Mouse (Mus musculus) megakaryocyte-erythroid progenitor cell, adult 5-6 weeks (primary cell): ENCODE data around the gene Srsf2. TPM values are rescaled to one million over a fixed set of nuclear protein-coding genes. Genes with fewer than 3 reads are reported as not detected.
A peak's percentile ranks its signal among the peaks of the same experiment; 100 is the strongest.
"Not testable (repeated sequence)": the region's sequence is repeated elsewhere in the genome, so short reads cannot be mapped to it uniquely, and the experiment has no call there.

Experiments used
- ATAC-seq: replicated peaks from 2 replicates; pipeline ENCODE4 v1.8.0; 2016; ENCODE audit warnings: mild to moderate bottlenecking, inconsistent platforms; ENCODE audit not compliant: severe bottlenecking, poor library complexity, low FRiP score, low TSS enrichment
- total RNA-seq, 2 experiments: library from RNA; stranded (forward) in 1 of 2; stranded (reverse) in 1 of 2; fragments of 200-1000, 215-1000 nt in 1 of 2; fragments of >200 nt in 1 of 2; fragmentation: Nextera tagmentation in 1 of 2; gene quantifications; 2 replicates each; pipeline ENCODE4 v1.2.3; 2014 to 2017

Srsf2 gene
- total RNA-seq, 2 experiments from 2014 or later = 646 to 930 TPM

GRCm38 (mm10) chr11:116857183-116857850 is 4.4 kb upstream of the Srsf2 start:
- ATAC-seq = no peak

- no peak for ATAC-seq
Measured at GRCm38 (mm10) chr11:116854279-116854678, 1.4 kb upstream of the Srsf2 start.

GRCm38 (mm10) chr11:116853512-116853928 is 626 bp upstream of the Srsf2 start:
- peak; percentile 81 for ATAC-seq

- no peak for ATAC-seq
Measured at GRCm38 (mm10) chr11:116852291-116852890, 503 bp downstream of the Srsf2 start, which contains the start of gene Mfsd11. TSS of gene Mfsd11 (plus strand) at chr11:116852440.

- no peak for ATAC-seq
Measured at GRCm38 (mm10) chr11:116851576-116852290, 1.2 kb downstream of the Srsf2 start.

- no peak for ATAC-seq
Measured at GRCm38 (mm10) chr11:116850833-116851477, 1.9 kb downstream of the Srsf2 start.

- ATAC-seq = no peak
Measured at GRCm38 (mm10) chr11:116850085-116850484, 2.8 kb downstream of the Srsf2 start.

- ATAC-seq = no peak
Measured at GRCm38 (mm10) chr11:116849587-116849986, 3.3 kb downstream of the Srsf2 start.

GRCm38 (mm10) chr11:116848877-116849178 is 4.1 kb downstream of the Srsf2 start:
- ATAC-seq = not testable (repeated sequence)

GRCm38 (mm10) chr11:116848086-116848876 is 4.6 kb downstream of the Srsf2 start:
- ATAC-seq = no peak

GRCm38 (mm10) chr11:116847187-116848085 is 5.5 kb downstream of the Srsf2 start:
- ATAC-seq = no peak

- no peak for ATAC-seq
Measured at GRCm38 (mm10) chr11:116846593-116847181, 6.2 kb downstream of the Srsf2 start.

- peak; percentile 85 for ATAC-seq
Measured at GRCm38 (mm10) chr11:116843261-116844233, 9.3 kb downstream of the Srsf2 start, which contains the start of the genes Mettl23 and Jmjd6. TSS of gene Mettl23 (plus strand) at chr11:116843278. TSS of gene Jmjd6 (minus strand) at chr11:116843449.

- 0 out of 2 replicates have a peak, but pooled peaks have one; percentile 20 for ATAC-seq
Measured at GRCm38 (mm10) chr11:116842531-116843260, 10.2 kb downstream of the Srsf2 start.

- ATAC-seq = no peak
Measured at GRCm38 (mm10) chr11:116840748-116841147, 12.1 kb downstream of the Srsf2 start.

- ATAC-seq = no peak
Measured at GRCm38 (mm10) chr11:116839601-116840000, 13.3 kb downstream of the Srsf2 start.
